Mouse (Mus musculus): ENCODE data around the gene Galnt10. TPM values are rescaled to one million over a fixed set of nuclear protein-coding genes. Genes with fewer than 3 reads are reported as not detected.
"Not testable (repeated sequence)": the region's sequence is repeated elsewhere in the genome, so short reads cannot be mapped to it uniquely, and the experiment has no call there.

The Galnt10 gene
- total RNA-seq, 2 experiments from 2014 or later = 9.4 to 9.9 TPM

DNA sequence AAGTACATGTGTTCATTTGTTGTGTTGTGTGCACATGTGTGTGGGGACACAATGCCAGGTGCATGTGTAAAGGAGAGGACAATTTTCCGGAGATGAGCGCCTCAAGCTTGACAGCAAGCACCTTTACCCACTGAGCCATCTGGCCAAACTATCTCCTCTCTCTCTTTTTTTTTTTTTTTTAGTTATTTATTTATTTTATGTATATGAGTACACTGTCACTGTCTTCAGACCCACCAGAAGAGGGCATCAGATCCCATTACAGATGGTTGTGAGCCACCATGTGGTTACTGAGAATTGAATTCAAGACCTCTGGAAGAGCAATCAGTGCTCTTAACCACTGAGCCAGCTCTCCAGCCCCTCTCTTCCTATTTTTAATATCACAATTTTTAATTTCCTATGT lies 177.9 kb downstream of the Galnt10 start:
- not testable (repeated sequence) for DNase-seq (ENCODE audit: low spot score in 2 of 2)

DNA sequence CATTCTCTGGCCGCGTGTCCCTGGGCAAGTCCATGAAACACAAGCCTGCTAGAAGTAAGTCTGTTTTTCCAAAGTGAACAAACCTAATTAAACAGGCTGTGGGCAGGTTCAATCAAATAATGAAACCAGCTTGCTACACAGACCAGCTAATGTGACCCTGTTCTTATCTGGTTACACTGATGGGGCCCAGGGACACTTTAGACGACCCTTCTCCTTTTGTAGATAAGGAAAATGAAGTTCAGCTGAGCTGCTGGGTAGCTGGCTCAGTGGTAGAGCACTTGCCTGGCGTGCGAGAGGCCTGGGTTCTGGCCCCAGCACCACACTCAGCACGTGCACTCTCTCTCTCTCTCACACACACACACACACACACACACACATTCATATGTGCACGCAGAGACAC lies 178.5 kb downstream of the Galnt10 start:
- no peak for DNase-seq (ENCODE audit: low spot score in 2 of 2)

GRCm38 (mm10) chr11:57825234-57825633 lies 180.0 kb downstream of the Galnt10 start:
- not testable (repeated sequence) for DNase-seq (ENCODE audit: low spot score in 2 of 2)

DNA sequence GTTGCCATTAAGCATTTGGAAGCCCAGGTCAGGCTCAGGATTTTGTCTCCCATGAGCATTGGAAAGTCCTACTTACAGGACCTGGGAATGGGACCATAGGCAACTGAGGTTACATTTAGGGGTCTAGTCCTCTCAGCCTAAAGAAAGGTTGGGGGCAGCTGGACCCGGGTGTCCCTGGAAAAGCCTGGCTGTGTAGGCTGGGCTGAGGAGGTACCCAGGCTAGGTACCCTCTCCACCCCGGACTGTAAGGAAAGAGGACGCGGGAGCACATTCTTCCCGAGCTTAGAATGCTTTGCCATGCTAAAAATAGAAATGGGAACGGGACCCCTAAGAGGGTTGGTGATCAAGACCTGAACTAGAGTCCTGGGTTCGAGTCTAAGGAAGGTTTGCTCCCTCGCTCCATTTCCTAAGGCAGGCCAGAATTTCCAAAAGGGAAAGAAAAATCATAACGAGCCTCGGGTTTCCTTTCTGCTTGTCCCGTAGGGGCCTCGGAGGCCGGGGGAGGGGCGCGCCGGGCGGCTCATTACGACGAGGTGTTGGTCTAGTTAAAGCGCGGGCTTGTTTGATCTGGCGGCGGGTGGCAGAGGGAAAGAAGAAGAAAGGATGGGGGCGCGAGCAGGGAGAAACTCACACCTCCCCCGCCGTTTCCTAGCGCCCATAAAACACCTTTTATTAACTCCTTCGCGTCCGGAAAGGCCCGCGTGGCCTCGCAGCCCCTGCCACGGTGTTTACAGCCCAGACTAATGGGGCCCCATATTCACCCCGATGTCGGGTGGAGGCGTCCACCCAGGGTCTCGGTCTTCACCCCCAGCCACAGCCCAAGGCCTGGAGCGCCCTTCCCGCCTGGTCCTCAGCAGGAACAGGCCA lies 182.0 kb downstream of the Galnt10 start:
- no peak for DNase-seq (ENCODE audit: low spot score in 2 of 2)

GRCm38 (mm10) chr11:57827915-57828545 lies 182.8 kb downstream of the Galnt10 start:
- DNase-seq (ENCODE audit: low spot score in 2 of 2) = no peak

- DNase-seq (ENCODE audit: low spot score in 2 of 2) = no peak
These were observed 184.0 kb downstream of the Galnt10 start for GRCm38 (mm10) chr11:57828955-57829870.

GRCm38 (mm10) chr11:57829871-57830775 lies 184.9 kb downstream of the Galnt10 start:
- no peak for DNase-seq (ENCODE audit: low spot score in 2 of 2)

GRCm38 (mm10) chr11:57831281-57831781 lies 186.1 kb downstream of the Galnt10 start:
- no peak for DNase-seq (ENCODE audit: low spot score in 2 of 2)

DNA sequence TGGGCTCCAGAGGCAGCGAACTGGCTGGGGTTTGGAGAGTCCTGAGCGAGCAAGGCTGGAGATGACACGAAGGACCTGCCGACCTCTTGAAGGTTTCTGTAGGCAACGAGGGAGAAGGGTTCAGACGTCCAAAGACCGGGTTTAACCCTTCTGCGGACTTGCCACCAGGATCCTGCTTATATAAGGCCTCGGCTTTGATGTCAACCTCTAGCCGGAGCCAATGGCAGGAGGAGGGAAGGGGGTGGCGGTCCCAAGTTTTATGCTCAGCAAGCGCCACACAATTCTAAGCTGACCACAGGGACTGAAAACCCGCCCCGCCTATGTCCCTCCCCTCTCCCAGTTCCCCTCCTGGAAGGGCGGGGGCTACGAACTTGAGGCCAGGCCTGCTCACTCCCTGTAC lies 186.6 kb downstream of the Galnt10 start:
- no peak for DNase-seq (ENCODE audit: low spot score in 2 of 2)

DNA sequence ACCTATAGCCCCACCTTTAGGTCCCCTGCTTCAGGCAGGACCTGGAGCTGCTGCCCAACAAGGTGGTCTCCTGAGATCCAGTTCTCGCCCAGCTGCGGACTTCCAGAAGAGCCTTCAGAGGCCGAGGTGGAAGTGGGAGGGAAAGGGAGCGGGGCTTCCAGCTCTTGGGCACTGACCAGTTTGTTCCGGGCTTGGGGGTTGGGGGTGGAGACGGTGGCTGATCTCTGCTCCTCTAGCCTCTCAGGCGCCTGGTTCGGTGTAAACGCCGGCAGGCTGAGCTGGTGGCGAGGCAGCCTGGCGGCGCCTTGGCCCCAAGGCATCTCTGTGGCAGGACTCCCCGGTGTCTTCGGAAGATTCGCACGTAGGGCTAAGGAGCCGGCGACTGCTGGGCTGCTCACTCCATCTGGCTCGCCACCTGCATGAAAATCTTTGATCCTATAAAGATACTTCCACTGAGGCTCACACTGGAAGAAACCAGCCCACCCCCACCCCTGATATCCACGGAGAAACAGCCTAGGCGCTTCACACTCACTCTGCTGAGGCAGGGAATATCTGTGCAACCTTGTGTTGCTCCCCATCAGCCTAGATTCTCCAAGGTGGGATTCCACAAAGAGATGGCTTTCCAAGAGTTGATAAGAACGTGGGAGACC lies 187.4 kb downstream of the Galnt10 start, which contains the start of gene Hand1:
Gene Hand1, minus strand, starts transcription at position 267 of the 650 bp plus-strand sequence.
- no peak for DNase-seq (ENCODE audit: low spot score in 2 of 2)

DNA sequence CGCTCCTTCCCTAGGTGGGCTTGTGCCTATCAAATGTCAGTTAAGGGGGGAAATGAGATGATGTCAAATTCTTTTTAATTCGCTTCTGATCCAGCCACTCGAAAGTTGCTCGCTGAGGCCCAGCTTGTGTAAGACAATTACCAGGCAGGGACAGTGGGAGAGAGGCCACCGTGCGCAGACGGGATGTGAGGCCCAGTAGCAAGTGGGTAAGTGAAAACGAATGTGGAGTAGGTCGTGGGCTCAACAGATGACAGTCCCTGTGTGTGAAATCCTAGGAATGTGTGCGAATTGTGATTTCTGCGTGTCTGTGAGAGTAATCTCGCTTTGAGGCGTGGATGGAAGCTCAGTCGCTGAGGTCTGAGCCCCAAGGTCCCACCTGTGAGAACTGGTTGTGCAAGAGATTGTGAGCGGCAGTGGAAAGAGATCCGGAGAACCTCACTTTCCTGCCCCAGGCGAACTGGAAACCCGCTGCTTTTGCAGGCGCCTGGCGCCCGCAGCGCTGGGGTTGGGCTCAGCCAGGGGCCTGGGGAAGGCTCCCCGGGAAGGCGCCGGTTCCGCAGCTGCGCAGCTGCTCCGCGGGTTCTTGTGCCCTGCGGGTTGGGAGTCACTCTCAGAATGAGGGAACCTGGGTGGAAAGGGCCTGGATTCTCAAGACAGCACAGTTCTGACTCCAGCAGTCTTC lies 188.2 kb downstream of the Galnt10 start:
- DNase-seq (ENCODE audit: low spot score in 2 of 2) = no peak

DNA sequence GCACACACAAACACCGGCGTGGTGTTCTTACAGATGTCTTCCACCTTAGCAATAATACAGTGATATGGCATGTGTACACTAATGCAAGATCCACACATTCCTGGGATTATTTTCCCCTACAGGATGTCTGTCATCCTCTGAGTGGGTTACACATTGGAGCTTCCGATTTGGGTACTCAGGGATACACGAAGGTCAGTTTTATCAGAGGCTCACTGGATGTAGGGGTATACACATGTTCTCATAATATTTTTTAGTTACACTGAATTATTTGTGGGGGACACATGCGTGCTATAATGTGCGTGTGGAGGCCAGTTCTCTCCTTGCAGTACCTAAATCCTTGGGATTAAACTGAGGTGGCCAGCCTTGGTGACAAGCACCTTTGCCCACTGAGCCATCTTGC lies 188.8 kb downstream of the Galnt10 start:
- DNase-seq (ENCODE audit: low spot score in 2 of 2) = no peak

DNA sequence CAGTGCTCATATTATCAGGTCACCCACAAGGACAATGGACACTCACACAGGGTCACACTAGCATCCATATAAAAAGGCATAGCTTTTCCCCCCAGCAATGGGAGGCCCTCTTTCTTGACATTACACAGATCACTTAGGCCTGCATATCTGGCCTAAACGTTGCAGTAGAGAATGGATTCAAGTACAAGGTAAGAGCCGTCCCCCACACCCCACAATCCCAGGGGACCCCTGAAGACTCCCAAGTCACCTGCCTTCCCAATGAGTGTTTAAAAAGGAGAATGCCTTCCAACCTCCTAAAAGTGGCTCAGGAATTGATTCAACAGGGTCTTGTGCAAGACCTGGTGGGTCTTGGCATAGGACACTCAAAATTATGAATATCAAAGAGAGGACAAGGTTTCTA lies 190.1 kb downstream of the Galnt10 start:
- DNase-seq (ENCODE audit: low spot score in 2 of 2) = no peak

DNA sequence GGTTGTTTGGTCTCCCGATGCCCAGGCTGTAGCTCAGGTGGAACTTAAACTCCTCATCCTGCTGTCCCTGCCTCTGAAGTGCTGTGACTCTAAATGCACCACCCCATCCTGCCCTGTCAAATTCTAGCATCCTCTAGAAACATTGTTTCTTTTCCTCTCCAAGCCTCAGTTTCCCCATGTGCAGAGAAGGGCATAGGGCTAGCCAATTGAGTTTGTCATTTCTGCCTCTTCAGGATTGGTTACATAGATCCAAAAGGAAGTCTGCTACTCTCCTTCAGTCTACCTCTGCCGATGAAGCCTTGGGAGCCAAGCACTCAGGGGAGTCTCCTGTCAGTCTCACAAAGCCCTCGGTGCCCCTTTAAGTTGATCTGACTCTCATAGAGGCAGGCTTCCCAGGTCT lies 190.7 kb downstream of the Galnt10 start:
- no peak for DNase-seq (ENCODE audit: low spot score in 2 of 2)

DNA sequence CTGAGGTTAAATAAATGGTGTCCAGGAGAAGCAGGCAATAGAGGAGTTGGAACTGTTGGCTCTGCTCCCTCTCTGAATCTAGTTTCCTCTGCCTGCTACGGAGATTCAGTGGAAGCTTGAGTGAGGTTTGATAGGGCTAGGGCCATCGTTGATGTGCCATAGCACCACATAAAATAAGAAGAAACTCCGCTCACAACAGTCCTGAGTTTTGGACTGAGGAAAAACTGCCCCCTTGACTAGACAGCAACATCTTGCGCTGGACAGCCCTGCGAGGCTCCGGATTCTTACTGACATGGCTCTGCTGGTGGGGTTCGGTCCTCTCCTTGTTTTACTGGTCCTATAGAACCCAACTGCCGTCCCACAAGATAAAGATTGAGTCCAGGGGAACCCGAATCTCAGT lies 191.2 kb downstream of the Galnt10 start:
- DNase-seq (ENCODE audit: low spot score in 2 of 2) = no peak

All from layer of hippocampus, postnatal 14 days (tissue).